Mouse (Mus musculus) lung, postnatal 0 days (tissue): ENCODE results near the gene Selenom. TPM values are rescaled to one million over a fixed set of nuclear protein-coding genes. Genes with fewer than 3 reads are reported as not detected.
A peak's percentile ranks its signal among the peaks of the same experiment; 100 is the strongest.

Experiments used
- ATAC-seq: fragments of 200-750 bp; cut with Nextera tagmentation; 2 replicates; pipeline ENCODE4 v1.8.0; 2017; ENCODE audit warnings: moderate library complexity
- DNase-seq: peaks from one replicate; pipeline ENCODE4 v3.0.0-alpha.2; 2016; ENCODE audit warnings: low spot score
- H3K27ac ChIP-seq: fragments of 300-500 bp; sonication (generic); 2 replicates; pipeline ENCODE4 v1.5.1; 2014; ENCODE audit warnings: antibody characterized with exemption, mild to moderate bottlenecking, low read length, mixed read lengths
- H3K27me3 ChIP-seq: fragments of 300-500 bp; sonication (generic); replicated peaks from 2 replicates; pipeline ENCODE4 v1.6.1; 2014; ENCODE audit warnings: low read length, mixed read lengths; ENCODE audit not compliant: insufficient read depth
- H3K36me3 ChIP-seq: fragments of 300-500 bp; sonication (generic); 2 replicates; pipeline ENCODE4 v1.6.1; 2014; ENCODE audit warnings: low read length, mixed read lengths; ENCODE audit not compliant: insufficient read depth
- H3K4me1 ChIP-seq: fragments of 300-500 bp; sonication (generic); 2 replicates; pipeline ENCODE4 v1.6.1; 2014; ENCODE audit warnings: antibody characterized with exemption, low read depth, low read length, mixed read lengths; ENCODE audit not compliant: insufficient read depth
- H3K4me2 ChIP-seq: fragments of 300-500 bp; sonication (generic); replicated peaks from 2 replicates; pipeline ENCODE4 v1.6.1; 2014; ENCODE audit warnings: low read depth, mild to moderate bottlenecking, low read length, moderate library complexity, mixed read lengths
- H3K4me3 ChIP-seq: fragments of 300-500 bp; sonication (generic); 2 replicates; pipeline ENCODE4 v1.5.1; 2014; ENCODE audit warnings: low read depth, low read length
- H3K9ac ChIP-seq: fragments of 300-500 bp; sonication (generic); replicated peaks from 2 replicates; pipeline ENCODE4 v1.6.1; 2014; ENCODE audit warnings: low read depth, mild to moderate bottlenecking
- H3K9me3 ChIP-seq: fragments of 300-500 bp; sonication (generic); 2 replicates; pipeline ENCODE4 v1.6.1; 2016; ENCODE audit warnings: low read length, mixed read lengths
- CTCF ChIP-seq: IDR thresholded peaks from 2 replicates; pipeline ENCODE4 v1.5.1; 2016; ENCODE audit warnings: antibody characterized with exemption, mild to moderate bottlenecking
- EP300 ChIP-seq: IDR thresholded peaks from 2 replicates; pipeline ENCODE4 v1.6.1; 2016; ENCODE audit warnings: antibody characterized with exemption, mild to moderate bottlenecking, control low read depth
- WGBS: fragments of 180-500 bp; shearing (Covaris S2); extraction: QIAGEN DNeasy Blood & Tissue Kit; methylation state at CpG from one replicate; pipeline ENCODE4 v1.1.7; 2014; 5-methylcytosine and 5-hydroxymethylcytosine counted together
- polyA plus RNA-seq: library from polyadenylated mRNA; unstranded; fragments of >200 nt; fragmentation: Nextera tagmentation; extraction: Ambion mirVana; gene quantifications from 2 replicates; pipeline ENCODE4 v1.2.1, GENCODE M21; 2015

Gene Selenom
- polyA plus RNA-seq, 1 experiment from 2014 or later: 60.8 TPM

DNA sequence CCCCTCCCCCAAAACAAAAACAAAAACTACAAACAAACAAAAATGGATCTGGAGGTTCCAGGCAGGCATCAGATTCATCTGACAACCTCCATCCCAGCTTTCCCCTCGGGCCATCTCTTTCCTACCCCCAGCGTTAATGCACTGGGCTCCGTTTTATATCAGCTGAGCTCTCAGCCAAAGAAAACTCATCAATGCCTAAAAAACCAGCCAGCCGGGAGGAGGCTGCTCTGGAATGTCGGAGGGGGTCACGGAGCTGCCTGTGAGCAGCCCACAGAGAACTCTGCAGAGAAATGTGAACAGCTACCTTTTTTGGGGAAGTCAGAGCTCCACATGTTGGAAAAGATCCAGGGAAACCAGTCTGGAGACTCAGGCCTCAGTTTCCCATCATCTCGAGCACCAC is 50.0 kb downstream of the Selenom start:
- DNase-seq: no peak
- no peaks in the 10 kb centered on the region for H3K36me3 ChIP-seq
- H3K27ac ChIP-seq: no peak overlapping the region
- TF ChIP-seq CTCF: no peak
- TF ChIP-seq EP300: no peak
- H3K4me2 ChIP-seq: no peak overlapping the region
- 50% methylated on average over 7 of the region's 7 CpGs for WGBS
- H3K9ac ChIP-seq: no peak overlapping the region
- ATAC-seq: no peak
- no peak overlapping the region for H3K4me3 ChIP-seq
- no peaks in the 10 kb centered on the region for H3K4me1 ChIP-seq
- H3K27me3 ChIP-seq: no peaks in the 10 kb centered on the region
- no peaks in the 10 kb centered on the region for H3K9me3 ChIP-seq

DNA sequence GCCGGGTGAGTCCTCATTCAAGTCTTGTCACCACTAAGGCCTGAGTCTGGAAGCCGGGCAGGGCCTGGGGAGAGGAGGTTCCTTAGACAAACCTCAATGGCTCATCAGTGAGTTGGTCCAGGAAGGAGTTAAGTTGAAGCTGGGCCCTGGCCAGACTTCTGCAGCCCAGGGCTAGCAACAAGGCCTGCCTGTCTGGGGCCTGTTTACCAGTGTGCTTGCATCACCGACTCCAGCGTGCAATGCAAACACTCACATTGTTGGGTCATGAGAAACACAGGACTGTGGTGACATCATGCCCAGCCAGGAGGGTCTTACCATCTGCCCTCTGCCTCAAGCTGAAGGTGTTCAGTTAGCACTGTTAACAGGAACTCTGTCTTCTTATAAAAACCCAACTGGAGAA is 51.5 kb downstream of the Selenom start:
- Histone ChIP-seq H3K9ac (no peak overlapping the region), H3K27ac (no peak overlapping the region), H3K4me3 (no peak overlapping the region), H3K27me3 (no peaks in the 10 kb centered on the region), H3K4me1 (no peaks in the 10 kb centered on the region), H3K9me3 (no peaks in the 10 kb centered on the region), H3K4me2 (no peak overlapping the region), H3K36me3 (no peaks in the 10 kb centered on the region)
- no peak for TF ChIP-seq EP300
- no peak for TF ChIP-seq CTCF
- WGBS: 45% methylated on average over 4 of the region's 4 CpGs
- ATAC-seq (peak; percentile 90), DNase-seq (peak; percentile 75)

Other genes starting within 250 kb of the Selenom start
- gene Drg1, start 248.3 kb upstream of the Selenom start, polyA plus RNA-seq: 132 and 141 TPM in 2 replicates
- 22.9 and 23.2 TPM in 2 replicates for gene Patz1, start 225.8 kb upstream of the Selenom start, polyA plus RNA-seq
- gene Pik3ip1, start 184.3 kb upstream of the Selenom start, polyA plus RNA-seq: 22.7 and 25.5 TPM in 2 replicates
- gene Limk2, start 105.5 kb upstream of the Selenom start, polyA plus RNA-seq: 57.2 and 62.0 TPM in 2 replicates
- gene Rnf185, start 62.3 kb upstream of the Selenom start, polyA plus RNA-seq: 23.1 and 24.3 TPM in 2 replicates
- gene Pla2g3, start 26.4 kb upstream of the Selenom start, polyA plus RNA-seq: 0.29 and 0.30 TPM in 2 replicates
- 0.44 and 0.58 TPM in 2 replicates for gene Inpp5j, start 9.9 kb upstream of the Selenom start, polyA plus RNA-seq
- 47.6 and 51.1 TPM in 2 replicates for gene Smtn, start 25.9 kb downstream of the Selenom start, polyA plus RNA-seq
- gene Morc2a, start 134.5 kb downstream of the Selenom start, polyA plus RNA-seq: 9.9 and 10.2 TPM in 2 replicates